Mouse (Mus musculus) midbrain, embryonic 16.5 days (tissue): Measurements from ENCODE around the gene Plk2. TPM values are rescaled to one million over a fixed set of nuclear protein-coding genes. Genes with fewer than 3 reads are reported as not detected.
A peak's percentile ranks its signal among the peaks of the same experiment; 100 is the strongest.
"Not testable (repeated sequence)": the region's sequence is repeated elsewhere in the genome, so short reads cannot be mapped to it uniquely, and the experiment has no call there.

ENCODE experiments used
- ATAC-seq: fragments of 200-750 bp; cut with Nextera tagmentation; 2 replicates; pipeline ENCODE4 v1.8.0; 2017; ENCODE audit warnings: moderate TSS enrichment
- H3K27ac ChIP-seq: fragments of 300-500 bp; sonication (generic); 2 replicates; pipeline ENCODE4 v1.5.1; 2014; ENCODE audit warnings: mild to moderate bottlenecking, low read length, mixed read lengths
- H3K27me3 ChIP-seq: fragments of 300-500 bp; sonication (generic); 2 replicates; pipeline ENCODE4 v1.6.1; 2014; ENCODE audit warnings: low read depth, low read length, mixed read lengths; ENCODE audit not compliant: control insufficient read depth, insufficient read depth
- H3K36me3 ChIP-seq: fragments of 300-500 bp; sonication (generic); 2 replicates; pipeline ENCODE4 v1.6.1; 2014; ENCODE audit warnings: mild to moderate bottlenecking, low read length, moderate library complexity, mixed read lengths; ENCODE audit not compliant: control insufficient read depth, insufficient read depth
- H3K4me1 ChIP-seq: fragments of 300-500 bp; sonication (generic); 2 replicates; pipeline ENCODE4 v1.6.1; 2014; ENCODE audit warnings: mild to moderate bottlenecking, low read length, mixed read lengths; ENCODE audit not compliant: control insufficient read depth, insufficient read depth
- H3K4me2 ChIP-seq: fragments of 300-500 bp; sonication (generic); 2 replicates; pipeline ENCODE4 v1.6.1; 2014; ENCODE audit warnings: mild to moderate bottlenecking, low read length, mixed read lengths
- H3K4me3 ChIP-seq: fragments of 300-500 bp; sonication (generic); 2 replicates; pipeline ENCODE4 v1.5.1; 2014; ENCODE audit warnings: low read depth, mild to moderate bottlenecking, low read length, moderate library complexity, mixed read lengths
- H3K9ac ChIP-seq: fragments of 300-500 bp; sonication (generic); 2 replicates; pipeline ENCODE4 v1.6.1; 2014; ENCODE audit warnings: low read depth, low read length, mixed read lengths
- H3K9me3 ChIP-seq: fragments of 300-500 bp; sonication (generic); replicated peaks from 2 replicates; pipeline ENCODE4 v1.6.1; 2014; ENCODE audit warnings: mild to moderate bottlenecking, low read length, mixed read lengths; ENCODE audit not compliant: control insufficient read depth, poor library complexity, severe bottlenecking
- WGBS: fragments of 180-500 bp; shearing (Covaris S2); extraction: QIAGEN DNeasy Blood & Tissue Kit; methylation state at CpG from one replicate; pipeline ENCODE4 v1.1.7; 2014; 5-methylcytosine and 5-hydroxymethylcytosine counted together
- polyA plus RNA-seq: library from polyadenylated mRNA; unstranded; fragments of >200 nt; fragmentation: Nextera tagmentation; extraction: Ambion mirVana; gene quantifications from 2 replicates; pipeline ENCODE4 v1.2.1, GENCODE M21; 2015

The Plk2 gene
- polyA plus RNA-seq = 177 and 180 TPM in 2 replicates

GRCm38 (mm10) chr13:110394291-110395178, at the start of gene Plk2:
Gene Plk2 (plus strand): TSS chr13:110395046.
- WGBS = under 1% methylated on average over 71 of the region's 71 CpGs
- Histone ChIP-seq H3K4me2 (peak within 1 kb of the TSS; percentile 82), H3K4me1 (peaks cover 17% of the 10 kb centered on the region), H3K9ac (peak within 1 kb of the TSS; percentile 97), H3K27ac (peak within 1 kb of the TSS; percentile 96), H3K9me3 (peaks cover 2% of the 10 kb centered on the region; the same call in 1 of the 2 replicates), H3K36me3 (peaks cover 22% of the 10 kb centered on the region), H3K4me3 (peak within 1 kb of the TSS; percentile 88), H3K27me3 (no peaks in the 10 kb centered on the region)
- ATAC-seq = peak; percentile 94

GRCm38 (mm10) chr13:110346707-110347106, 48.1 kb upstream of the Plk2 start:
- peak; percentile 84 for ATAC-seq

GRCm38 (mm10) chr13:110351051-110351450, 43.8 kb upstream of the Plk2 start:
- Histone ChIP-seq H3K36me3 (no peaks in the 10 kb centered on the region), H3K27me3 (no peaks in the 10 kb centered on the region), H3K4me2 (no peak overlapping the region), H3K9me3 (no peaks in the 10 kb centered on the region), H3K9ac (no peak overlapping the region), H3K4me3 (no peak overlapping the region), H3K27ac (no peak overlapping the region), H3K4me1 (peaks cover 9% of the 10 kb centered on the region; the same call in 1 of the 2 replicates)
- 90% methylated on average over 6 of the region's 6 CpGs for WGBS
- ATAC-seq = no peak

More at GRCm38 (mm10) chr13:110346707-110347106, 48.1 kb upstream of the Plk2 start:
- Histone ChIP-seq H3K9ac (no peak overlapping the region), H3K9me3 (no peaks in the 10 kb centered on the region), H3K36me3 (no peaks in the 10 kb centered on the region), H3K27ac (peak overlapping the region; percentile 60), H3K4me2 (no peak overlapping the region), H3K27me3 (no peaks in the 10 kb centered on the region), H3K4me3 (no peak overlapping the region), H3K4me1 (peaks cover 9% of the 10 kb centered on the region; the same call in 1 of the 2 replicates)
- whole genome bisulfite sequencing = 14% methylated on average over 7 of the region's 7 CpGs

- no peaks in the 10 kb centered on the region for H3K36me3 ChIP-seq
- no peaks in the 10 kb centered on the region for H3K9me3 ChIP-seq
- H3K9ac ChIP-seq = no peak within 1 kb of the TSS
- H3K4me1 ChIP-seq = no peaks in the 10 kb centered on the region
- H3K4me3 ChIP-seq = no peak within 1 kb of the TSS
- no peak for ATAC-seq
- WGBS = 95% methylated on average over 2 of the region's 2 CpGs
- no peak within 1 kb of the TSS for H3K27ac ChIP-seq
- no peak within 1 kb of the TSS for H3K4me2 ChIP-seq
- H3K27me3 ChIP-seq = no peaks in the 10 kb centered on the region
Observed at GRCm38 (mm10) chr13:110356941-110357340, 37.9 kb upstream of the Plk2 start, which contains the start of gene Gapt. Gene Gapt (minus strand): TSS chr13:110357199.

GRCm38 (mm10) chr13:110363722-110364121, 31.1 kb upstream of the Plk2 start:
- no peak overlapping the region for H3K27ac ChIP-seq
- no peak overlapping the region for H3K9ac ChIP-seq
- ATAC-seq = no peak
- H3K36me3 ChIP-seq = no peaks in the 10 kb centered on the region
- no peaks in the 10 kb centered on the region for H3K9me3 ChIP-seq
- H3K4me3 ChIP-seq = no peak overlapping the region
- H3K4me1 ChIP-seq = no peaks in the 10 kb centered on the region
- H3K4me2 ChIP-seq = no peak overlapping the region
- WGBS = 88% methylated on average over 6 of the region's 6 CpGs
- H3K27me3 ChIP-seq = no peaks in the 10 kb centered on the region

GRCm38 (mm10) chr13:110366477-110366876, 28.4 kb upstream of the Plk2 start:
- Histone ChIP-seq H3K4me3 (no peak overlapping the region), H3K36me3 (no peaks in the 10 kb centered on the region), H3K4me1 (no peaks in the 10 kb centered on the region), H3K9ac (no peak overlapping the region), H3K27ac (no peak overlapping the region), H3K4me2 (no peak overlapping the region), H3K27me3 (no peaks in the 10 kb centered on the region), H3K9me3 (no peaks in the 10 kb centered on the region)
- no peak for ATAC-seq
- WGBS = 88% methylated on average over 3 of the region's 3 CpGs

- no peaks in the 10 kb centered on the region for H3K36me3 ChIP-seq
- ATAC-seq = peak; percentile 39; the same call in 1 of the 2 replicates
- no peaks in the 10 kb centered on the region for H3K27me3 ChIP-seq
- H3K4me3 ChIP-seq = no peak overlapping the region
- no peak overlapping the region for H3K9ac ChIP-seq
- no peaks in the 10 kb centered on the region for H3K9me3 ChIP-seq
- no peak overlapping the region for H3K27ac ChIP-seq
- H3K4me2 ChIP-seq = no peak overlapping the region
- WGBS = 92% methylated on average over 3 of the region's 3 CpGs
- no peaks in the 10 kb centered on the region for H3K4me1 ChIP-seq
Observed at GRCm38 (mm10) chr13:110367961-110368555, 26.8 kb upstream of the Plk2 start.

GRCm38 (mm10) chr13:110368556-110369040, 26.2 kb upstream of the Plk2 start:
- ATAC-seq = peak; percentile 72
- H3K27me3 ChIP-seq, H3K4me1 ChIP-seq, H3K36me3 ChIP-seq, H3K9me3 ChIP-seq, H3K9ac ChIP-seq, H3K4me3 ChIP-seq, H3K27ac ChIP-seq, H3K4me2 ChIP-seq: not testable (repeated sequence)
- 46% methylated on average over 6 of the region's 6 CpGs for WGBS

GRCm38 (mm10) chr13:110369673-110370072, 25.2 kb upstream of the Plk2 start:
- H3K36me3 ChIP-seq = no peaks in the 10 kb centered on the region
- H3K9ac ChIP-seq = no peak overlapping the region
- no peak overlapping the region for H3K27ac ChIP-seq
- H3K4me2 ChIP-seq = no peak overlapping the region
- no peaks in the 10 kb centered on the region for H3K9me3 ChIP-seq
- 95% methylated on average over 1 of the region's 1 CpGs for WGBS
- H3K4me1 ChIP-seq = no peaks in the 10 kb centered on the region
- ATAC-seq = no peak; the same call in 1 of the 2 replicates
- no peaks in the 10 kb centered on the region for H3K27me3 ChIP-seq
- H3K4me3 ChIP-seq = no peak overlapping the region
